Mouse (Mus musculus) heart, embryonic 13.5 days (tissue): ENCODE measurements at regions not wholly inside any gene's neighbourhood (a gene's known extent, or its start where the extent isn't known, plus 50 kb on each side); places are given as distances from the start of the nearest gene placed in this dataset.

ENCODE experiments used
- ATAC-seq: fragments of 200-750 bp; cut with Nextera tagmentation; 2 replicates; pipeline ENCODE4 v1.8.0; 2017; ENCODE audit warnings: moderate TSS enrichment; ENCODE audit not compliant: insufficient number of reproducible peaks, low FRiP score, low TSS enrichment; ENCODE audit errors: extremely low read depth
- H3K27ac ChIP-seq: fragments of 300-500 bp; sonication (generic); replicated peaks from 2 replicates; pipeline ENCODE4 v1.5.1; 2015; ENCODE audit warnings: moderate library complexity, mild to moderate bottlenecking, inconsistent platforms
- H3K27me3 ChIP-seq: fragments of 300-500 bp; sonication (generic); replicated peaks from 2 replicates; pipeline ENCODE4 v1.6.1; 2015; ENCODE audit warnings: mild to moderate bottlenecking, inconsistent platforms
- H3K36me3 ChIP-seq: fragments of 300-500 bp; sonication (generic); 2 replicates; pipeline ENCODE4 v1.6.1; 2015; ENCODE audit warnings: mild to moderate bottlenecking, inconsistent platforms
- H3K4me1 ChIP-seq: fragments of 300-500 bp; sonication (generic); 2 replicates; pipeline ENCODE4 v1.6.1; 2015; ENCODE audit warnings: inconsistent platforms
- H3K4me2 ChIP-seq: fragments of 300-500 bp; sonication (generic); 2 replicates; pipeline ENCODE4 v1.6.1; 2015; ENCODE audit warnings: inconsistent platforms, mild to moderate bottlenecking, moderate library complexity
- H3K4me3 ChIP-seq: fragments of 300-500 bp; sonication (generic); 2 replicates; pipeline ENCODE4 v1.5.1; 2015; ENCODE audit warnings: moderate library complexity, mild to moderate bottlenecking, inconsistent platforms
- H3K9ac ChIP-seq: fragments of 300-500 bp; sonication (generic); 2 replicates; pipeline ENCODE4 v1.6.1; 2015; ENCODE audit warnings: inconsistent platforms, mild to moderate bottlenecking, moderate library complexity
- H3K9me3 ChIP-seq: fragments of 300-500 bp; sonication (generic); 2 replicates; pipeline ENCODE4 v1.6.1; 2016; ENCODE audit warnings: inconsistent platforms
- WGBS: fragments of 180-500 bp; shearing (Covaris S2); methylation state at CpG from one replicate; pipeline ENCODE4 v1.1.7; 2015; ENCODE audit warnings: mixed read lengths; 5-methylcytosine and 5-hydroxymethylcytosine counted together

DNA sequence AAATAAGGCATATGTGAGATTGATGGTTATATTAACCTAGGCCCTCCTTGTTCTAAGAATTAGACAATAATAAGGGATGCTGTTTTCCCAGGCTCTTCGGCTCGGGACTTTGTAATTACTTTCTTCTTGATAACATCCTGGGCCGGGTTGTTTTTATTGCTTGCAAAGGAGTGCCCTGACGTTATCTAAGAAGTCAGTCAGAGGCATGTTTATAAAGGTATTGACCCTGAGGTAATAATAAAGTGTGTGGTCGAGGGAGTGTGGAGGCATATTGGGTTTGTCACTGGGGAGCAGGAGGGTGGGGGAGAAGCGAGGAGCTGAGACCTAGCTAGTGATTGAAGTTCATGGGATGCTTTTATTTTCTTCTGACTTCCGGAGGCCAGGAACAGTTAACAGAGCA is 221.5 kb downstream of the Ppp4r2 start:
- Histone ChIP-seq H3K4me3 (no peak overlapping the region), H3K27me3 (no peaks in the 10 kb centered on the region; the same call in 1 of the 2 replicates)
- WGBS, result 40% methylated on average over 7 of the region's 7 CpGs

GRCm38 (mm10) chr6:101056318-101056717 is 222.9 kb downstream of the Ppp4r2 start:
- ATAC-seq, result no peak
- Histone ChIP-seq H3K27me3 (no peaks in the 10 kb centered on the region; the same call in 1 of the 2 replicates), H3K36me3 (no peaks in the 10 kb centered on the region), H3K27ac (no peak overlapping the region), H3K9ac (no peak overlapping the region), H3K9me3 (no peaks in the 10 kb centered on the region), H3K4me2 (no peak overlapping the region), H3K4me3 (no peak overlapping the region), H3K4me1 (peaks cover 7% of the 10 kb centered on the region)
- 85% methylated on average over 13 of the region's 13 CpGs for WGBS

More for the DNA sequence above, 221.5 kb downstream of the Ppp4r2 start:
- H3K4me2 ChIP-seq, result no peak overlapping the region
- no peaks in the 10 kb centered on the region for H3K36me3 ChIP-seq
- ATAC-seq, result no peak
- H3K27ac ChIP-seq, result no peak overlapping the region
- peaks cover 7% of the 10 kb centered on the region for H3K4me1 ChIP-seq
- no peaks in the 10 kb centered on the region for H3K9me3 ChIP-seq
- no peak overlapping the region for H3K9ac ChIP-seq

DNA sequence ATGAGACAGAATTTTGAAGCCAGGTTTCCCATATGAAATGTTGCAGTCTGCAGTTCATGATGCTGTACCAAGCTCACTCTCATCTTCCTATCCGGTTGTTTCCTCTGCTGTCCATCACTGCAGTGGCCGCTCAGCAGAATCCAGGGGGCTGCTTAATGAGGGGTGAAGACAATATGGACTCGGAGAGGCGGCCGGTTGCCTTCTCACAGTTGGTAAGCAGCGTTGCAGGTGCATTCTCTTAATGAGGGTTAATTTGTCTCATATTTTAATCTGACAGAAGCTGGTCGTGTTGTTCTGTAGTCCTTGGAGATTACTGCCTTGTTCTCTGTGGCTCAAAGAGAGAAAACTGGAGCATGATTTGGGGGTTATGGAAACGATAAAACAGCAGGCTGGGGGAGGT is 225.6 kb downstream of the Ppp4r2 start:
- Histone ChIP-seq H3K27ac (no peak overlapping the region), H3K9me3 (no peaks in the 10 kb centered on the region), H3K4me1 (peaks cover 7% of the 10 kb centered on the region), H3K36me3 (no peaks in the 10 kb centered on the region), H3K4me3 (no peak overlapping the region), H3K4me2 (no peak overlapping the region), H3K9ac (no peak overlapping the region), H3K27me3 (no peaks in the 10 kb centered on the region; the same call in 1 of the 2 replicates)
- no peak for ATAC-seq
- 78% methylated on average over 8 of the region's 8 CpGs for WGBS

DNA sequence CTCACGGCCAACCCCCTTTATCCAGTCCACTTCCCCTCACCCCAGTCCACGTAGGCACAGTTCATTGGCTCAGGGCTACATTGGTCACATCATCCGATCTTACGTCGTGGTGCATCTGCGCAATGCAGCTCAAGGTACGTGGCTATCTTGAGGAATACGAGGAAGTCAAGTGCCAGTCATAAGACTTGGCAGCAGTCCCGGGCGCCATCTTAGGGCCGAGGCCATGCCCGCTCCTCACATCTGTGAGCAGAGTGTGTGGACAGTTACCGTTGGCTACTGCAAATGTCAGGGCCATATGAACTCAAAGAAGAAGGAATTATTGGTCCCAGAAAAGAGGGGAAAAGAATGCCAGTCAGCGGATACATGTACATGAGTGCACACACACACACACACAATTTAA is 228.8 kb downstream of the Ppp4r2 start:
- 83% methylated on average over 14 of the region's 14 CpGs for WGBS
- Histone ChIP-seq H3K9me3 (no peaks in the 10 kb centered on the region), H3K36me3 (no peaks in the 10 kb centered on the region), H3K9ac (no peak overlapping the region), H3K27ac (no peak overlapping the region), H3K4me1 (no peaks in the 10 kb centered on the region), H3K4me3 (no peak overlapping the region), H3K27me3 (no peaks in the 10 kb centered on the region; the same call in 1 of the 2 replicates), H3K4me2 (no peak overlapping the region)
- ATAC-seq, result no peak

GRCm38 (mm10) chr6:101075753-101076516 is 242.5 kb downstream of the Ppp4r2 start:
- Histone ChIP-seq H3K9me3 (no peaks in the 10 kb centered on the region), H3K9ac (no peak overlapping the region), H3K4me3 (no peak overlapping the region), H3K4me1 (no peaks in the 10 kb centered on the region), H3K27me3 (no peaks in the 10 kb centered on the region), H3K27ac (no peak overlapping the region), H3K36me3 (no peaks in the 10 kb centered on the region), H3K4me2 (no peak overlapping the region)
- no peak for ATAC-seq
- WGBS, result 79% methylated on average over 8 of the region's 8 CpGs

DNA sequence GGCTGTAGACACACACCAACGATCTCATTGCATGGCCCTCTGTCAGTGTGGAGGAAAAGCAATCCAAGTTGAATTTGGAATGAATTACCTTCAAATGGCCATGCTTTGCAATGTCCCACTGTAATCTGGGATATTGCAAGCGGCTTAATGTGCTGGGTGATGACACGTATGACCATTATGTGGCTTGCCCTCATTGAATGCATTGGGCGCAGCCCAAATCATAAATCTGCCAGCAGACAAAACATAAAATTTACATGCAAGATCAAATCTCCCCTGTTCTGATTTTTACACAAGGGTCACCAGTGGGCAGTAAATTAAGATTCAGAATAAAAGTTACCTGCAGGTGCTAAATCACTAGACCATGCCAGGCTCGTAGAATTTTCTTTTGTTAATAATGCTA is 244.9 kb downstream of the Ppp4r2 start:
- H3K27me3 ChIP-seq, result no peaks in the 10 kb centered on the region
- no peaks in the 10 kb centered on the region for H3K9me3 ChIP-seq
- H3K4me2 ChIP-seq, result no peak overlapping the region
- no peak for ATAC-seq
- no peak overlapping the region for H3K9ac ChIP-seq
- H3K4me1 ChIP-seq, result no peaks in the 10 kb centered on the region
- no peak overlapping the region for H3K27ac ChIP-seq
- H3K4me3 ChIP-seq, result no peak overlapping the region
- H3K36me3 ChIP-seq, result no peaks in the 10 kb centered on the region
- 85% methylated on average over 5 of the region's 5 CpGs for WGBS

DNA sequence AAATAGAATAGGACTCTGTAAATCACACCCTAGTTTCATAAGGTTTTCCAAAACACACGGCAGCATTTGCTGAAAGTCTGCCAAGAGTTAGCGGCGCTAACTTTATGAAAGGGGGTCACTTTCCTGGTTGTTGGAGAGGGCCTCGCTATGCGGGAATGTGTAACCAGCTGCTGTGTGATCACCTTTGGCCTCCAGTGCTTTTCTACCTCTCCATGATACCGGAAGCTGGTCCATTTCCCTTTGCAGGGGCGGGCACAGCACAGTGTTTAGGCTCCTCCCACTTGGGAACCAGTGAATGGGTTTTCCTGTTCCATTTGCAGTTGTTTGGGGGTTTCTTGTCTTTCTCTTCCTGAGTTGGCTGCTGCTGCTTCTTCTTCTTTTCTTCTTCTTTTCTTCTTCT is 250.3 kb downstream of the Ppp4r2 start:
- Histone ChIP-seq H3K9me3 (no peaks in the 10 kb centered on the region), H3K27ac (no peak overlapping the region), H3K36me3 (no peaks in the 10 kb centered on the region), H3K4me1 (no peaks in the 10 kb centered on the region), H3K4me2 (no peak overlapping the region), H3K27me3 (no peaks in the 10 kb centered on the region), H3K9ac (no peak overlapping the region), H3K4me3 (no peak overlapping the region)
- WGBS, result 54% methylated on average over 7 of the region's 7 CpGs
- no peak for ATAC-seq

GRCm38 (mm10) chr6:101092179-101092578 is 258.8 kb downstream of the Ppp4r2 start:
- Histone ChIP-seq H3K27ac (no peak overlapping the region), H3K4me2 (no peak overlapping the region), H3K4me1 (peaks cover 4% of the 10 kb centered on the region; the same call in 1 of the 2 replicates), H3K4me3 (no peak overlapping the region), H3K27me3 (no peaks in the 10 kb centered on the region; the same call in 1 of the 2 replicates), H3K9ac (no peak overlapping the region), H3K36me3 (no peaks in the 10 kb centered on the region), H3K9me3 (no peaks in the 10 kb centered on the region)
- ATAC-seq, result no peak
- 19% methylated on average over 10 of the region's 10 CpGs for WGBS
